Mouse (Mus musculus): ENCODE results near the gene Cela3b.

Gene Cela3b

GRCm38 (mm10) chr4:137377526-137378304 is 52.6 kb downstream of the Cela3b start:
- intact Hi-C loops (cut with DNase I), result no loop called here

- intact Hi-C loops (cut with DNase I), result no loop called here
Measured at GRCm38 (mm10) chr4:137376778-137377177, 53.6 kb downstream of the Cela3b start.

- intact Hi-C loops (cut with DNase I), result no loop called here
Measured at GRCm38 (mm10) chr4:137375314-137376278, 54.7 kb downstream of the Cela3b start.

GRCm38 (mm10) chr4:137373711-137374110 is 56.6 kb downstream of the Cela3b start:
- intact Hi-C loops (cut with DNase I), result no loop called here

- intact Hi-C loops (cut with DNase I), result no loop called here
Measured at GRCm38 (mm10) chr4:137371596-137372523, 58.5 kb downstream of the Cela3b start.

Data from adrenal gland (tissue).